Mouse (Mus musculus) erythroblast, embryonic 14.5 days (primary cell): Measurements from ENCODE around the gene BC049715. TPM values are rescaled to one million over a fixed set of nuclear protein-coding genes. Genes with fewer than 3 reads are reported as not detected.
"Not testable (repeated sequence)": the region's sequence is repeated elsewhere in the genome, so short reads cannot be mapped to it uniquely, and the experiment has no call there.

Experiments used
- H3K27me3 ChIP-seq: 2 replicates; pipeline ENCODE4 v1.6.1; 2012; ENCODE audit warnings: inconsistent platforms; ENCODE audit not compliant: control insufficient read depth
- H3K36me3 ChIP-seq: 2 replicates; pipeline ENCODE4 v1.6.1; 2012; ENCODE audit warnings: mild to moderate bottlenecking, inconsistent platforms; ENCODE audit not compliant: control insufficient read depth
- H3K4me1 ChIP-seq: 2 replicates; pipeline ENCODE4 v1.6.1; 2012; ENCODE audit warnings: inconsistent platforms; ENCODE audit not compliant: control insufficient read depth
- H3K4me3 ChIP-seq: replicated peaks from 2 replicates; pipeline ENCODE3; 2012; ENCODE audit warnings: moderate library complexity, mild to moderate bottlenecking, inconsistent platforms
- H3K9me3 ChIP-seq: 2 replicates; pipeline ENCODE4 v1.6.1; 2012; ENCODE audit warnings: low read length, inconsistent platforms, mixed read lengths; ENCODE audit not compliant: control insufficient read depth
- GATA1 ChIP-seq: IDR thresholded peaks from 2 replicates; pipeline ENCODE4 v1.6.1; 2012; ENCODE audit warnings: low read length, inconsistent platforms, mixed read lengths
- TAL1 ChIP-seq: IDR thresholded peaks from 3 replicates; pipeline ENCODE4 v1.6.1; 2012; ENCODE audit warnings: low read length, inconsistent platforms, mixed read lengths
- polyA plus RNA-seq: library from polyadenylated mRNA; stranded (reverse); fragments of >175 nt; gene quantifications from 2 replicates; pipeline ENCODE4 v1.2.3, GENCODE M21; 2012

Gene BC049715
- polyA plus RNA-seq, 1 experiment, result 0.59 TPM

- Histone ChIP-seq H3K4me3 (no peak overlapping the region), H3K36me3 (no peaks in the 10 kb centered on the region), H3K27me3 (peaks cover 11% of the 10 kb centered on the region), H3K4me1 (peaks cover 4% of the 10 kb centered on the region), H3K9me3 (no peaks in the 10 kb centered on the region)
- TF ChIP-seq TAL1 (no peak), GATA1 (no peak)
Observed at GRCm38 (mm10) chr6:136795850-136796249, 31.6 kb upstream of the BC049715 start.

- not testable (repeated sequence) for H3K4me3 ChIP-seq
- H3K4me1 ChIP-seq, result peaks cover 13% of the 10 kb centered on the region
Observed at GRCm38 (mm10) chr6:136797874-136798693, 29.3 kb upstream of the BC049715 start.

DNA sequence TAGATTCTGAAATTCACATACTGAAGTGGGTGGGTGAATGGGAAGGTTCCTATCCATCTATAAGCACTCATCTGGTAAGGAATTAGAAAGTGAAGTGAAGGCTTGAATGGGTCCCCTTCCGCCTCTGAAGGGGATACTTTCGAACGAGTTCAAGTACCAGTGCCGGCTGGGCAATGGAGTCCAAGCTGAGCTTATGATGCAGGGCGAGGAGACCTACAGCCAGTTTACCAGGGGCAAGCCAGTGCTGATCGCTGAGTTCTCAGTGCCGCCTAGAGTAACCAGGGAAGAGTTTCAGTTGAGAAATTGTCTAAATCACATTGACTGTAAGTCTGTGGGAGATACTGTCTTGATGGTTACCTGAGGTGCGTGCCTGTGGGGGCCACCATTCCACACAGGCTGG lies 26.7 kb upstream of the BC049715 start:
- TF ChIP-seq GATA1, result no peak
- TF ChIP-seq TAL1, result no peak
- Histone ChIP-seq H3K27me3 (no peaks in the 10 kb centered on the region), H3K9me3 (no peaks in the 10 kb centered on the region), H3K4me3 (no peak overlapping the region), H3K4me1 (peaks cover 35% of the 10 kb centered on the region), H3K36me3 (no peaks in the 10 kb centered on the region; the same call in 1 of the 2 replicates)

More at GRCm38 (mm10) chr6:136797874-136798693, 29.3 kb upstream of the BC049715 start:
- H3K36me3 ChIP-seq, H3K27me3 ChIP-seq, H3K9me3 ChIP-seq: not testable (repeated sequence)

DNA sequence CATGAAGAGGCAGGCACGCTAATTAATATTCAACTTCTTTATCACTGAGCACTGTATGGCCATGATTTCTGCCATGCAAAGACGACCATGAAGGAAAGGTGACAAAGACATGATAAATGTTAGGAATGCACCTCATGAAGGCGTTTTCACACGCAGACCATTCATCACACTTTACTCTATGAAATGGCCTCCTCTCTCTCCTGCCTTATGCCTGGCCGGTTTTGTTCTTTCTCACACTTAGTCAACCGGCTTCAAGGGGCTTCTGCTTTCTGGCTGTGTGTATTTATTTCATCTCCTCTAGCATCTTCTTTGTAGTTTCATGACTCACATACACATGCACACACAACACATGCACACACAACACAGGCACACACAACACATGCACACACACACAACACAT lies 26.2 kb upstream of the BC049715 start:
- Histone ChIP-seq H3K4me1 (peaks cover 40% of the 10 kb centered on the region), H3K4me3 (no peak overlapping the region), H3K36me3 (no peaks in the 10 kb centered on the region; the same call in 1 of the 2 replicates), H3K27me3 (no peaks in the 10 kb centered on the region), H3K9me3 (no peaks in the 10 kb centered on the region)
- TF ChIP-seq TAL1 (no peak), GATA1 (no peak)

DNA sequence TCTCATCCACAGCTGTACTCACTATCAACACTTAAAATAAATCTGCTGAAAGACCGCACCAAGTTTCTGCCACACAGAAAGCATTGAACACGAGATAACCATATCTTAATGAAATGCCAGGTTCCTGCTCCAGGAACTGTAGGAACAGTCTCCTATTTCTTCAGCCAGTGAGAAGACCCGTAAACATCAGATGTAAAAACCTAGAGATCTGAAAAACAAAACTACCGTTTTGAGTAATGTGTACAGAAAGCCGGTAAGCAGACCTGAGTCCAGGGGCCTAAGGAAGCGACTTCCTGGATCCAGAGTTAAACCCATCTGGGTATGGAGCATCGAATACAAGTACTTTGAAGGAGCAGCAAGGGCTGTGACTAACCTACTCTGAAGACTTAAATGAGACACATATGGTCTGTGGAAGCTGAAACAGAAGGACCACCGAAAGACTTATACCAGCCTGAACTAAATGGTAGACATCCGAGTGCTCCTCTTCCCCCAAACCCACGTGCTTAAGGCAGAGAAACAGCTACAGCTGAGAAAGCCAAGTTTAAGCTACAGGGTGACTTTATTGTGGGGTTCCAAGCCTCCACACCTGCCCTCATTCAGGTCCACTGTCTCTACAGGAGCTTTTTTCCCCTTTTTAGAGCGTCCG lies 24.2 kb upstream of the BC049715 start:
- Histone ChIP-seq H3K27me3 (no peaks in the 10 kb centered on the region), H3K4me1 (peaks cover 55% of the 10 kb centered on the region), H3K9me3 (no peaks in the 10 kb centered on the region), H3K4me3 (peak overlapping the region; percentile 64), H3K36me3 (peaks cover 3% of the 10 kb centered on the region)
- no peak for TF ChIP-seq TAL1
- TF ChIP-seq GATA1, result no peak

- Histone ChIP-seq H3K36me3 (peaks cover 3% of the 10 kb centered on the region), H3K4me1 (peaks cover 54% of the 10 kb centered on the region), H3K4me3 (peak within 1 kb of the TSS; percentile 64), H3K27me3 (no peaks in the 10 kb centered on the region), H3K9me3 (no peaks in the 10 kb centered on the region)
- TF ChIP-seq GATA1 (no peak), TAL1 (no peak)
Observed at GRCm38 (mm10) chr6:136803739-136804633, 23.4 kb upstream of the BC049715 start, which contains the start of gene Hist4h4. Gene Hist4h4, minus strand, starts transcription at chr6:136804415.

DNA sequence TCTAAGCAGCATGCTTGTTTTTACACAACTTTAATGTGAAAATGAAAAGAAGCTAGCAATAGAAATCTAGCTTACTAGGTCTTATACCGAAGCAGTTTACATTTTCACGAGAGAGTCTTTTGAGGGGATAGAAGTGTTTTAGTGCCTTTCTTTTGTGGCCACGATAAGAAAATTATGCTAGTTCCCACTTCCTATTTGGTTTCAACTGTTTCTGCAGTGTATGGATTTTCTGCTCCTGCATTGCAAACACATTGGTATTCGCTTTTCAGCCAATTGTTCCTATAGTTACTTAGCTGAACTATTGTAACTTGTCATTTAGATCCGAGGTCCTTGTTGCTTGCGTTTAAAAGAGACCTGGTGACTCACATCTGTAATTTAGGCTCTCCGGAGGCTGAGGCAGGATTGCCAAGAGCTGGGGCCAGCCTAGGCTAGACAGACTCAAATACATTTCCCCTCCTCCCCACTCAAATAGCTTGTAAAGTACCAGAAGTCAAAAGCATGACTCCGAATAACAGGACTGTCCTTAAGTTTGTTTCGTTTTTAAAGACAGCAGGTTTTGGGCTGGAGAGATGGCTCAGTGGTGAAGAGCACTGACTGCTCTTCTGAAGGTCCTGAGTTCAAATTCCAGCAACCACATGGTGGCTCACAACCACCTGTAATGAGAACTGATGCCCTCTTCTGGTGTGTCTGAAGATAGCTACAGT lies 22.6 kb upstream of the BC049715 start:
- TF ChIP-seq TAL1, result no peak
- TF ChIP-seq GATA1, result peak; percentile 42; the same call in 1 of the 2 replicates
- peaks cover 62% of the 10 kb centered on the region for H3K4me1 ChIP-seq
- peak overlapping the region; percentile 64 for H3K4me3 ChIP-seq
- H3K27me3 ChIP-seq, result no peaks in the 10 kb centered on the region
- H3K36me3 ChIP-seq, result peaks cover 8% of the 10 kb centered on the region
- H3K9me3 ChIP-seq, result no peaks in the 10 kb centered on the region

- Histone ChIP-seq H3K4me1 (peaks cover 67% of the 10 kb centered on the region), H3K27me3 (no peaks in the 10 kb centered on the region), H3K4me3 (no peak overlapping the region), H3K9me3 (no peaks in the 10 kb centered on the region), H3K36me3 (peaks cover 13% of the 10 kb centered on the region)
- TF ChIP-seq TAL1 (no peak), GATA1 (no peak)
Observed at GRCm38 (mm10) chr6:136805409-136805775, 22.0 kb upstream of the BC049715 start.
